Mouse (Mus musculus) cerebellum, postnatal 10 days (tissue): Measurements from ENCODE around the gene Spem2.
A peak's percentile ranks its signal among the peaks of the same experiment; 100 is the strongest.

Experiments used
- DNase-seq, 2 experiments: peaks; one replicate each; pipeline ENCODE4 v3.0.0; 2021; ENCODE audit warnings: mixed read lengths in 2 of 2

The Spem2 gene

DNA sequence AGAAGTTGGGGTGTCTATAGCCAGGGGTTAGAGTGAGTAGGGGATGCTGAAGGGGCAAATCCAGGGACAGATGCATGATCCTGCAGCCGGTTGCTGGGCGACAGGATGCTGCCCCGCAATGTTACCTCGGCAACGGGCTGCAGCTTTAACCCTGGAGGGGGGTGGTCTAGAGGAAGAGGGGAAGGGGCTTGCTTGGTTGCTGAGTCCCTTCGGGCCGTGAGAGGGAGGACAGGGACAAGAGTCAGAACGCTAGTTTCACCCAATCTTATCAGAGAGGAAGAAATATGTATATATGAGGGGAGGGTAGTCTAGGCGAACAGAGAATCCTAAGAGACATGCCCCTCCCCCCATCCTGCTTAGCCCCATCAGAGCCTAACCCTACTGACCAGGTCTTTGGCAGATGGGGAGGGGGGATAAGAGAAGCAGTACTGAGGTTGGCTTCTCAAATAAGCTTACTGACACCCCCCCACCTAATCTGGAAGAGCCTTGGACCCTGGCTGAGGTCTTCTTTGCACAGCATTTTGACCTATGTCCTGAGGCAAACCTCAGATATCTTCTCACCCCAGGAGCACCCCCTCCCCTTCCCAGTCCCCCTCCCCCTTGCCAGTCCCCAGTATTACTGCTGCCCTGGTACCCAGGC is 17.2 kb upstream of the Spem2 start:
- DNase-seq, result peak in 1 of 2 experiments; percentile 50

- DNase-seq, result no peak
Measured at GRCm38 (mm10) chr11:69834001-69834549, 15.8 kb upstream of the Spem2 start.

GRCm38 (mm10) chr11:69833554-69833953 is 15.3 kb upstream of the Spem2 start:
- no peak for DNase-seq

DNA sequence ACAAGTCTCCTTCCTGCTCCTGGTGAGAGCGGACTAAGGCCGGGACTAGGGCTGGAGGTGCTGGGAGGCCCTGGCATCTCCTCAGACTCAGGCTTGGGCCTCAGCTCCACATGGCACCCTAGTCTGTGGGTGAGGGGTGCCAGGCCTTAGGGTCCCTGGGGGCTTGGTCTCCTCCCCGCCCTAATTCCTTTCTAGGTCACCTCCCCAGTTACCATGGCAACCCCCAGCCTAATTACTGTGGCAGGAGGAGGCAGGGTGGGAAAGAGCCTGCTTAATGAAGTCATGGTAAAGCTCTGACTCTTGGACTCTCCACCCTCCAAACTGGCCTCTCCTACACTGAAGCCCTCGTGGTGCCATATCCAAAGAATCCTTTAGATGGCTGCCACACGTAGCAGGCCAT is 10.6 kb upstream of the Spem2 start:
- DNase-seq, result peak; percentile 57 to 60

- peak in 1 of 2 experiments; percentile 61 for DNase-seq
Measured at GRCm38 (mm10) chr11:69823456-69823855, 5.2 kb upstream of the Spem2 start.

DNA sequence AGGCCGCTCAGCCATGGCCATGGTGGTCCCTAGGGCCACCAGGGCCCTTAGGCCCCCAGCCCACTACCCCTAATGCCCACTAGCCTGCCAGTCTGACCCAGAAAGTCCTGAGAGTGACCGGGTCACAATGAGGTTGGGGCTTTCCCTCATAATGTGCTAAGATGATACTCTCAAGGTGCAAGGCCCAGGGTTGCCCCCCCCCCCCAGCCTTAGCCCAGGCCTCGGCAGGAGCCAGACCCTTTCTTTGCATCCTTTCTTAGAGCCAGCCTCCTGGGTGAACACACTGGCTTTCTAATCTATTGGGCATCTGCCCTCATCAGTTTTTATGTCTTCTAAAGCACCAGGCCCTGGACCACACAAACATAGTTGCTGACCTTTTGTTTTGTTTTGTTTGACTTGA is 3.8 kb upstream of the Spem2 start, which contains the start of gene Spem1:
Gene Spem1 (minus strand): TSS at position 101 of the 400 bp plus-strand sequence.
- no peak for DNase-seq

DNA sequence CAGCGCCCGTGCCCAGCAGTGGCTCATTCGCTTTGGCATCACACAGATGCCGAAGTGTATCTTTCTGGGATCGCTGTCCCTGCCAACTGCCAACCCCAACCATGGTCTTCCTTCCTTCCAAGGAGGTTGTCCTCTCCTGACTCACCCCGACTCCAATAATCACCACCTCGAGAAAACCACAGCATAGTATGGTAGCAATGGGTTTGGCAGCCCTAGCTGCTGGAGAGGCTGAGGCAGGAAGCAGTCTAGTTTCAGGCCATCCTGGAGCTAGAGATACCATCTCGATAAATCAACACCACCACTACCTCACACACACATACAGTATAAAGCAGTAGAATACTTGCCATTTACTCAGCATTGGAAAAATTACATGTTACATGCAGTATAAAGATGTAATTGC is 606 bp upstream of the Spem2 start:
- no peak for DNase-seq

GRCm38 (mm10) chr11:69816520-69816919 is 1.7 kb downstream of the Spem2 start:
- DNase-seq, result no peak

- DNase-seq, result no peak
Measured at GRCm38 (mm10) chr11:69815155-69815554, 3.1 kb downstream of the Spem2 start, which contains the start of gene Gm39566. Gene Gm39566, minus strand, starts transcription at chr11:69815298.

DNA sequence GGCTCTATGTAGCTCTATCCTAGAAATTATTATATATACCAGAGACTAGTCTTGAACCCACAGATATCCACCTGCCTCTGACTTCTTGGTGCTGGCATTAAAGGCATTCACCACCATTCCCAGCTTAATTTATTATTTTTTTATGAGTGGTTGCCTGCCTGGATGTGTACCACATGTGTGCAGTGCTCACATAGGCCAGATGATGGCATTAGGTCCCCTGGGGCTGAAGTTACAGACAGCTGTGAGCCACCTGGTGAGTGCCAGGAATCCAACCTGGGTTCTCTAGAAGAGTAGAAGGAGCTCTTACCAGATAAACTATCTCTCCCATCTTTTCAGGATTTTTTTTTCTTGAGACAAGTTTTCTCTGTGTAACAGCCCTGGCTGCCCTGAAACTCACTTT is 8.0 kb downstream of the Spem2 start:
- DNase-seq, result no peak

GRCm38 (mm10) chr11:69807641-69808040 is 10.6 kb downstream of the Spem2 start:
- no peak for DNase-seq

GRCm38 (mm10) chr11:69806378-69806777 is 11.9 kb downstream of the Spem2 start:
- no peak for DNase-seq

DNA sequence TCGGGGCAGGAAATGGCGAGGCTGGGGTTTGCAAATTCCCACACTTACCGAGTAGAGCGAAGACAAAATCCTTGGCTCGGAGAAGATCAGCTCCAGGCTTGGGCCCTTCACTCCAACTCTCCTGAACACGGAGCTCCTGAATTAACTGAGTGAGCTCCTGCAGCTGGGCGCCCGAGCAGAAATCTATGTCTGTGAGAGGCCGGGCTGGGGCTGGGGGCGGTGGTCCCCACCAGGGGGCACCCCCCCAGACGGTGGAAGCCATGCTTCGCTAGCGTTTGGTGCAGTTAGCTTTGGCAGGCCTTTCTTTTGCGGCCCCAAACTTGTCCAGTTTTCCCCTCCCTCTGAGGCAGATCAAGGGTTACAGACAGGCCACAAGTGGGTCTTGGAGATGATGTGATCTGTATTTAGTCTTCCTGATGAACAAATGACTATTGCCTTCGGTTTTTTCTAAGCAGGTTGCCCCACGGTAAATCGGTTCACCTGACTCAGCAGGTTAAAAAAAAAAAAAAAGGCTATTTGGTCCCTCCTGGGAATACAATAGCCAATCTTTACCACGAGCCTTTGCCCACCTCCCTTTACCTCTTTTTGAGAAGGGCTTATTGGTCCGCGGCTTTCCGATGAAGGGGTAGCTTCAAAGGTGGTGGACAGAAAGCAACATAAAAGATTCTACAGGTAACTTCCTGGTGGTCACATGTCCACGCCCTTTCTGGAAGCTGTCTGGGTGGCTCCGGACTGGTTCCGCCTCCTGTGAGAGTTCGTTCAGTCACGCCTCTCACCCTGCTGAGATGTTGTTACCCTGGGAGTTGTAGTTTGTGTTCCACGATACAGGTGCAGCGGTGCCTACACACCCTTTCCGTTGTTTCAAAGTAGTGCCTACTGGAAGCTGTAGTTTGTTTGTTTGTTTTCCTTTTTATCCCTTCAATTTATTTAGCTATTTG is 13.0 kb downstream of the Spem2 start, which contains the start of gene Tmem102:
Gene Tmem102 (minus strand): TSS at position 653 of the 938 bp plus-strand sequence.
- DNase-seq, result no peak

- peak in 1 of 2 experiments; percentile 45 for DNase-seq
Measured at GRCm38 (mm10) chr11:69804652-69804940, 13.7 kb downstream of the Spem2 start.

- peak; percentile 68 to 70 for DNase-seq
Measured at GRCm38 (mm10) chr11:69803786-69804651, 14.2 kb downstream of the Spem2 start.

- peak in 1 of 2 experiments; percentile 31 for DNase-seq
Measured at GRCm38 (mm10) chr11:69803328-69803727, 14.9 kb downstream of the Spem2 start.

GRCm38 (mm10) chr11:69802648-69803105 is 15.6 kb downstream of the Spem2 start:
- DNase-seq, result peak; percentile 90 to 96

- peak; percentile 43 to 56 for DNase-seq
Measured at GRCm38 (mm10) chr11:69801379-69801977, 16.8 kb downstream of the Spem2 start, which contains the start of gene Fgf11. Gene Fgf11, minus strand, starts transcription at chr11:69801857.

GRCm38 (mm10) chr11:69800392-69801197 is 17.7 kb downstream of the Spem2 start:
- DNase-seq, result peak; percentile 87 to 90

GRCm38 (mm10) chr11:69800138-69800391 is 18.2 kb downstream of the Spem2 start:
- DNase-seq, result peak; percentile 90 to 92
